Mouse (Mus musculus): ENCODE measurements at regions not wholly inside any gene's neighbourhood (a gene's known extent, or its start where the extent isn't known, plus 50 kb on each side); places are given as distances from the start of the nearest gene placed in this dataset.
A peak's percentile ranks its signal among the peaks of the same experiment; 100 is the strongest.
"Not testable (repeated sequence)": the region's sequence is repeated elsewhere in the genome, so short reads cannot be mapped to it uniquely, and the experiment has no call there.

DNA sequence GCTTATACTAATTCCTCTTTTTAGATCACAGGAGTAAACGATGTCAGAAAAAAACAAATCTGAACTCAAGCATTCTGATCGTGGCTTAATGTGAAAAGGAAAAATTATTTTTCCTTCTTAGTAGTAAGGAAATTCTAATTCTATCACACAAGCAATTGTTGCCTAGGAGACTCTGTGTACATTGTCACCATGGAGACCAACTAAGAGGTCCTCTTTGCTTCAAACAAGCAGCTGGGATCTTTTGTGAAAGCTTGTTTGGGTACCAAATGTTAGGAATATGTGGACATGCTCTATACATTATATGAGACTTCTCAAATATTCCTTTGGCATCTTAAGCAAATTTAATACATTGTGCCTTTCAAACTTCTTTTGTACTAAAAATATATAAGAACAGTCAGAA, 345.9 kb upstream of the Atp10a start:
- ATAC-seq (replicated peaks; ENCODE audit: poor library complexity): no peak

DNA sequence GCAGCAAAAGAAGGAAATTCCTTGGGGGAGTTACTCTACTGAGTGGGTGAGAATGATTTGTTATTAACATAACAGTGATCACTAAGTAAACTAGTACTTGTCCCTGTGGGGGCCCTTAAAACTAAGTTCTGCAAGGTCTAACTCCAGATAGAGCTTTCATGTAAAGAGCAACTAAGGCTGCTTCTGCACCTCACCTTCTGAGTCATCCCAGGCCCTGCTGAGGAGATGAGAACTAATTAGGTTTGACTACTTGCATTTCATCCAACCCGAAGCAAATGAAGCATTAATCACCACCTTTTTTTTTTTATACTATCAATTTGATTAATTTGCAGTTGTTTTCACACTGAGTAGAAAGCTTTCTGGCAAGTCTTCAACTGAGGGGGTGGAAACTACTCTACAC, 333.6 kb upstream of the Atp10a start:
- no peak for ATAC-seq (replicated peaks; ENCODE audit: poor library complexity)

DNA sequence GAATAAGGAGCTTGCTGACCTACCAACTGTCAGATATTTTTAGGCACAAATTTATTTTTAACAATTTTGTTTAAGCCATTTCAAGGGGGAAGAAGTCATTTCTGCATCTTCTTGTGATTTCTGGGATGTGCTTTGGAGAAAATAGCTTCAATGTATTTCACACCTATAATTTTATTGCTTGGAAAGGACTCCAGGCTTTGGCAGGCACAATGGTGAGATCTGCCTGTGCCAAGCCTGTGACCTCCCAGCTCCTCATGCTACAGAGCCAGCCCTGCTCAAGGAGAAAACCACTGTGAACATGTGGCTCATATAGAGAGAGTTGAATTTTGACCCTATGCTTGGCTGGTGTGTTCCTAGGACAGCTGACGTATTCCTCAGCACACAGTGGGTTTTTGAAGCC, 288.6 kb upstream of the Atp10a start:
- ATAC-seq (replicated peaks; ENCODE audit: poor library complexity): no peak

DNA sequence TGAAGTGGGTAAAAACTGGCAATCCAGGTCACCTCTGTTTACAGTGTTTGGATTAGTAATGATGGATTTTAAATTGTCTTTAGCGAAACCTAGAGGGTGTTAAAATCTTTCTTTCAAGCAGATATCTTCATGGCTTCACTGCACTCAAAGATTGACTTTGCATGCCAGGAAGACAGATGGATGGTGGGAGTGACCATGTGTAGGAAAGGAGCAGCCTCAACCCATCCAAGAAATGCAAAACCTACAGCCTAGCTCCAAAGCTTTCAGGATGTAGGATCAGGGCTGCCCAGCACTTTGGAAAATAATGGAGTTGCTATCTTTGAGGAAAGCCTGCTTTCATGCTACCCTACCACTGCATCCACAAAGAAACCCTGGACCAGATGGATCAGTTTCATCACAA, 272.6 kb upstream of the Atp10a start:
- no peak for ATAC-seq (replicated peaks; ENCODE audit: poor library complexity)

DNA sequence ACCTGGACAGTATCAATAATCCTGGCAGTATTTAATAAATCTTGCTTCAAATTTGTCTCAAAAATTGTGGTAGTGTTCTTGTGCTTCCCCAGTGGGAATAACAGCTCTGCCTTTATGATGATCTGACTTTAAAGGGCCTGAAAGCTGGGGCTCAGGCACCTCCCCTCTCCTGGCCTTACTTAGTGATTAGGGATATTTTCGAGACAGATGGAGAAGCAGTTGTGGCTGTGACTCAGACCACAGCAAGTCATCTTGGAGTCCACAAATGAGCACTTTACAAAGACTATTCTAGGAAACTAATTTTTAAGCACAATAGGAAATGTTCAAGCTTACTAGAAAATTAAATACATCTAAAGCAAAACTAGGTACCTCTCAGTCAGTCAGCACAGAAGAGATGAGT, 267.6 kb upstream of the Atp10a start:
- no peak for ATAC-seq (replicated peaks; ENCODE audit: poor library complexity)

DNA sequence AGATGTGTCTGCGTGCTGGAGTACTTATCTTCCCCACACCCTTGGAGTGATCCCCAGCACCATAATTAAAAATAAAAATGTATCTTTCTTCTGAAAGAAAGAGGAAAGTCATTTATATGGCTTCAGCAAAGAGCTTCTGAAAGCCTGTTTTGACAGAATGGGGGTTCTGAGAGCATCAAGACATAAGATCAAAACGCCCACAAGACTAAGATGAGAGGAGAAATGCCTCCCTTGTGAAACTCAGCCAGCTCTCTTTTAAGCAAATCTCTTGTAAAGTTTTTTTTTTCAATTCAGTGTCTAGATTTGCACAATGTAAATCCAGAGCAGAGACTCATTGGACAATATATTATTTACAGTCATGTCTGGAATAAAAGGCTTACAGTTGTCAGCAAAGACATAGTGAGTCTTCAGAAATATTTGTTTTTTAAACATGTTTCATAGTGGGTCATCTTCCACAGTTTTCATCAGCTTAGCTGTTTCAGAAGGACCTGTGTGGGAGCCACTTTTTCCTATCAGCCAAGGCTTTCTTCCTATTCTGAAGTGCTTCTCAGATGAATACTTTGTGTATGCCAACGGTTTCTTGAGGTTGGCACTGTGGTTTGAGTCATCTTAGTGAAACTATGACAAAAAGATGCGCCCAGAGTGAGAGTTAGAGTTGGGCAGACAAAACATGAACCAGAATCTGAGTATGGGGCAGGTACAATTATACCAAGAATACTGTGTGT, 263.4 kb upstream of the Atp10a start:
- no peak for ATAC-seq (replicated peaks; ENCODE audit: poor library complexity)

DNA sequence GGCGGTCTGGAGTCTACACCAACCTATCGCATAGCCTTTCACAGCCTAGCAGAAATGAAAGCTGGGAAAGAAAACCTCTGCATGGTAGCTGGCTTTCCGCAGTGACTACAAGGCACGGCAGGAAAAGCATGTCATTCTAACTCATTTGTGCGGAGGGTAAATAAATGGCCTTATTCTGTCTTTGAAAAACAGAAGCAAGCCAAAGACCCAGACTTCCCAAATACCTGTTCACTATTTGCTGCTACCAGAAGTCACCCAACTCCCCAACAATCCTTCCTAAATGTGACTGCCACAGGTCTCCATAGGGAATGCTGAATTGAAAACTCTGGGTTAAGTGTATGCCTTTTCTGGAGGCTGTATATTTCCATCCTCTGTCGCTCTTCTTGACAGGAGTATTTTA, 258.0 kb upstream of the Atp10a start:
- ATAC-seq (replicated peaks; ENCODE audit: poor library complexity): no peak

DNA sequence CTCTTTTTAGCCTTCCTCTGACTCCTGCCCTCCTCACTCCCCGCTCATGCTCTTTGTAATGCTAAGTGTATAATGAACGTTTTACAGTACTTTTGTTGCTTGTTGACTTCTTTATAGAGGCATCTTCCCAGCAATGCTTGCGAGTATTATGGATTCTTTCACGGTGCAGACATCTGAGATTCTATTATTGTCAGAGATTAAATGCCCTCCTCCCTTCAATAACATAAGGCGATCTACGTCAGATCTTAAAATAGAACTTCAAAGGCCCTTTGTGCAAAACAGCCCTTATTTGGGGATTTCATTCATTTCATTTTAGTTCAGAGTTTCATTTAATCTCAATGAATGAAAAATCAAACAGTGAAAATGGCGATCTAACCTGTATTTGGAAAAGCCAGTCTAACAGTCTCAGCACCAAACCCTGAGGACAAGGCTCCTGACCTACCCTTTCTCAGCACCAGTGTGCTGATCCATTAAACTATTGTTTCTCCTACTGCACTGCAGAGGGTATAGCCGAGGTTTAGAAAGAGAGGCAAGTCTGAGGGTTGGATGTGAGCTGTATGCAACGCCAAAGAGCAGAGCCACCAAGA, 257.3 kb upstream of the Atp10a start:
- peak; percentile 57 for ATAC-seq (replicated peaks; ENCODE audit: poor library complexity)

DNA sequence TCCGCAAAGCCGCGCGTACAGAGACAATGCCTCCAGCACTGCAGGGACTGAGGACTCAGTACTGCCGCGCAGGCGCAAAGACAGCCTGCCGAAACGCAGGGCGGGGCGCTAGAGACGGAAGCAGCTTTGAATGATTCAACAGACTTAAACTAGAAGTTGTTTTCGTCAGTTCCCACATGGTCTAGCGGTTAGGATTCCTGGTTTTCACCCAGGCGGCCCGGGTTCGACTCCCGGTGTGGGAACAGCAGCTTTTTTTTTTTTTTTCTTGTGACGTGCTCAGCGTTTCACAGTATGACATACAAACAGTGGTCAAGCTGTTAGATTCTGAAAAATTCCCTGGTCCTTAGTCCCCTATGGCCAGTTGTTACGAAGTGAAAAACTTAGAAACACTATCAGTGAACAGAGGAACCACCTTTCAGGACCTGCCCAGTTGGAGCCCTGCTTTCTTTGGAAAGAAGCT, 256.8 kb upstream of the Atp10a start:
- ATAC-seq (replicated peaks; ENCODE audit: poor library complexity): peak; percentile 85

DNA sequence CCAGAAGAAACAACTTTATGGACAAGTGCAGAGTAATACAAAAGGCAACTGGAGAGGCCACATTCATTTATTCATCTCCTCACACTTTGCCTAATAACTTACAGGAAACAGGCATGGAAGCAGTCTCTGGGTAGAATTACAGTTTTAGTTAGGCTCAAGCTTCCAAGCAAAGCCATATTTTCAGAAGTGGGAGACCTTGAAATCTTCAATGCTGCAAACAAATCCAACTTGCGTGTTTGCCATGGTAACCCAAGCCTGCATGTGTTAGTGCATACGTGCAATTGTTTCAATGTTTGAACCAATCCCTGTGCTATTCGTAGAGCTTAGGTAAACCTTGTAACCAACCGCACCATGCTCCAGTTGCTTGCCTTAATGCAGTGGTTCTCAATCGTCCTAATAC, 256.3 kb upstream of the Atp10a start:
- ATAC-seq (replicated peaks; ENCODE audit: poor library complexity): 0 out of 2 replicates have a peak, but pooled peaks have one; percentile 14

DNA sequence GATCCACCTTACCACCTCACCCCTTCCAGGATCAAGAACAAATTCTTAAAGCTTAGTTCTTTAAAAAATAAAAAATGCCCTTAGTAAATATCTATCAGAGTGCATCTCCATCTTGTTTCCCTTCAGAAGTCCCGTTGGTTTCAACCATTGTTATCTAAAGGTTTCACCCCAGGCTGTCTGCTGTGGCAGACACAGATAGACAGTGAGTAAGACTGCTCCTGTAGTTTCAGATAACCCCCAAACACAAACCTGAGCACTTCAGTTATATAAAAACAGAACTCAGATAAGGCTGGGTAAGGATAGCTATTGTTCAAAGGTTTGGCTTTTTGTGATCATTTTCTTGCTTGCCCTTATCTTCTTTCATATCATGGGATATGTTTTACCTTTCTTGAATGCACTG, 255.4 kb upstream of the Atp10a start:
- ATAC-seq (replicated peaks; ENCODE audit: poor library complexity): peak; percentile 18

DNA sequence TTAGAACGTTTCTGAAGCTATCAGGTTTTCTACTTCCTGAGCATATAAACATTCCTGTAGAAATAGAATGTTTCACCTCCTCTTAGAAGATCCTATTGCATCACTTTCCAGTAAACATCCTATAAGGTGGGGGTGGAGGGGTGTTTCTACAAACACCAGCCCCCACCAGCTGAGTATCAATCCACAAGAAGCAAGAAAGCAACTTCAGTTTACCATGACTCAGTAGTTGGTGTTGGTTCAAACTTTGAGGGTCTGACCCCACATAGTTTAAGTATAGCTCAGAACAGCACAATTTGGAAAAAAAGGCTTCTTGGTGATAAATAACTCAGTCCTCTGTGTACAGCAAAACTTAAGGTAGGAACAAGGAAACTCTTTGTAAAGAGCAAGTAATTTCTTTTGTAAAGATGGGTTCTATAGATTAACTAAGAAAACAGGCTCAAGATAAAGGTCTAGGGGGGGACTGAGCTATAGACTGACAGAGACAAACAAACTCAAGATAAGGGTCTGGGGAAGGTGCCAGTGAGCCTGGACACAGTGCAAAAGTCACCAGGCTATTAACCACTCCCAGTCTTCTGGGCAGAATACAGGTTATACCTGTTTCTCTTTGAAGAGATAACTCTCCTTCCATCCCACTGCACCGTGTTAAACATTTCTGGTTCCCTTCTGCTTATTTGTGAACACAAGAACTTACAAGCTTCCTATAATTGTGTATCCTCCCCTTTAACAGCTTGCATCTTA, 218.9 kb upstream of the Atp10a start:
- no peak for ATAC-seq (replicated peaks; ENCODE audit: poor library complexity)

DNA sequence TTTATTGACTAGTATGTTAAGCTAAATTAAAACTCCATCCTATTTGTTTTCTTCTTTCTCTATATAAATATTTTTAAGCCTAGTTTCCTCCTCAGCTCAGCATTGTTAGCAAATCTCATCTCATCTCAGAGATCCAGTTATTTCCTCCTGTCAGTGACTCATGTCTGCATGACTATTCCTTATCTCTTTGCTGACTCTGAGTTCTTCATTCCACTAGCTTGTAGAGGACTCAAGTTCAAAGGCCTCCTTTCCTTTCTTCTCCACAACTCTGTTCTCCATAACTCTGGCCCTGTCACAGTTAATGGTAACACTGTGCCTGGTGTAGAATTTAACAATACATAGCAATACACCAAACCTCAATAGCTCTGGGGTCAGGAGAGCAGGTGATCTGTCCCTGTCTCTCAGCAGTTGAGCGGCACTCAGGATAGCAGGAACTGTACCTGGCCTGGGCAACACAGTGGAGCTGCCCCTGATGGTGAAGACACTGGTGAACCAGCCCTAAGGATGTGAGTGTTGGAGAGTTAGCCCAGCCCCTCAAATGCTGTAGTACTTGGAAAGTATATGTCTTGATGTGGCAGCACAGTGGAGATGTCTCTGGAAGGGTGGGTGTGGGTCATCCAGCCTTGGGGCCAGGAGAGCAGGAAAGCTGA, 213.3 kb upstream of the Atp10a start:
- no peak for ATAC-seq (replicated peaks; ENCODE audit: poor library complexity)

DNA sequence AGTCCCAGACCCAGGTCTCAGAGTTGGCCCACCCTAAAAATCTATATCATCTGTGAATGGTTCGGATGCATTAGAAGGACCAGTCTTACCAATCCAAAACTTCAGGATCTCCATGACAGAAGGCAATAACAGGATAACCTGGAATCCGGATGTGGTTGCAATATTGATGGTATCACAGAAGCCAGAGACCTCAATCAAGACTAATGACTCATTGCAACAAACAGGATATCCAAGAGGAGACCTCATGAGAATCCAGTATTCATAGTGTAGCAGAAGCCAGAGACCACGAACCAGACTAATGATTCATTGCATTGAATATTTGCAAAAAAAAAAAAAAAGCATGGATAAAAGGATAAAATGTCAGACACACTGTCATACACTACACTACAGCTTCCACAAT, 212.7 kb upstream of the Atp10a start:
- no peak for ATAC-seq (replicated peaks; ENCODE audit: poor library complexity)

DNA sequence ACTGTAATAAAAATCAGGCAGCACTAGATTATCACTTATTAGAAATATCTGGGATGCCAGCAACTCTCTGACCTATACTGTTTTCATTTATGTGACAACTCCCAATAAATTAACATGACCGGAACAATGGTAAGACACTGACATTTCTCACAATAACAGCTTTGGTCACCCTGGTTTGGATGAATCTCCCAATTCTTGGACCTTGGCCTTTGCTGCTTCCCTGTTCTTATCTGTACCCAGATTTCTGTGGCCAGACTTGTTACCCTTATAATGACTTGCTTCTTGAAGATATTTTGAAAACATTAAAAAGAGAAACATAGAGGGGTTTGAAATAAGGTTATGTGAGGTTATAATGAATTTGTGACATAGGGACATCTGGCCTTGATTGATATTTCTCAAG, 210.2 kb upstream of the Atp10a start:
- ATAC-seq (replicated peaks; ENCODE audit: poor library complexity): no peak

DNA sequence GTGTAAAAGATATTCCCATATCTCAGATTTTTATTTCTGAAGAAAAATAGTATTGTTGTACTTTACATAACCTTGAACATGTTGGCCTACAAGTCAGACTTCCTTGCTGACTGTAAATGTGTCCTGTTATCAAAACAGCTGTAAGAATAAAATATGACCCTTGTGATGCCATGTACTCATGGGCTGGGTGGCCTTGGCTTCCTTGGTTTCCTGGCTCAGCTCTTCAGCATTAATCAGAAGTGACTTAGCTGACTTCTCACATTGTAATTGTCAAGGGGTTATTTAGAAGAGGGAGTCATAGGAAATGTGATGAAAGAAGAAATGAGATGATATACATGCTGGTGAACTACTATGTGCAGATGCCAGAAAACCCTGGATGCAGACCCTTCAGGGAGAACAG, 209.7 kb upstream of the Atp10a start:
- no peak for ATAC-seq (replicated peaks; ENCODE audit: poor library complexity)

DNA sequence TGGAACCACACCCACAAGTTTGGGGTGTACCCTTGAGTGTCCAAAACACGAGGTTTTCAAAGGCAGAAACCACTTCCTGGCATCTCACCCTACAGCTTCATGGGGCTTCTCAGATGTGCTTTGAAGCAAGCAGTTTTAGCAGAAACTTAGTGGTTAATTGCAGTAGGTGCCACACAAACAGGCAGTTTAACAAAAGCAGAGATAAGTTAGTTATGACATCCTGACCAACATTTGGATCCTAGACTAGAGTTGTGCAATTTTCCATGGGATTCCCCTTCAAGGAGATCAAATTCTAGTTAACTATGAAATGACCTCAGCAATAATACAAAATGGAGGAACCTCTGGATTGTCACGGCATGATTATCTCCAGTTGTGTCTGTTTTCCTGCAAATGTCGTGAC, 207.2 kb upstream of the Atp10a start:
- peak; percentile 17; the same call in 1 of the 2 replicates for ATAC-seq (replicated peaks; ENCODE audit: poor library complexity)

DNA sequence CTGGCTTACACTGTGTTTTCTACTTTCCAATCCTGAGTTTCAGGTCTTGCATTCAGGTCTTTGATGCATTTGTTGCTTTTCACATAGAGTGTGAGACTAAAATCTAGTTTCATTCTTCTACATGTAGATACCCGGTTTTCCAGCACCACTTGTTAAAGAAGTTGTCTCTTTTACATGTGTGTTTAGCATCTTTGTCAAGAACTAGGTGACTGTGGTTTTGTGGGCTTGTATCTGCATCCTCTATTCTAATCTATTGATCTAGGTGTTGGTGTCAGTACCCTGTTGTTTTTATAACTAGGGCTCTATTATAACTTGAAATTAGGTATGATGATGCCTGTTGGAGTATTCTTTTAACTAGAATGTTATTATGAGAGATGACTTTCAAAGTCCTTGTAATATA, 204.0 kb upstream of the Atp10a start:
- ATAC-seq (replicated peaks; ENCODE audit: poor library complexity): no peak

DNA sequence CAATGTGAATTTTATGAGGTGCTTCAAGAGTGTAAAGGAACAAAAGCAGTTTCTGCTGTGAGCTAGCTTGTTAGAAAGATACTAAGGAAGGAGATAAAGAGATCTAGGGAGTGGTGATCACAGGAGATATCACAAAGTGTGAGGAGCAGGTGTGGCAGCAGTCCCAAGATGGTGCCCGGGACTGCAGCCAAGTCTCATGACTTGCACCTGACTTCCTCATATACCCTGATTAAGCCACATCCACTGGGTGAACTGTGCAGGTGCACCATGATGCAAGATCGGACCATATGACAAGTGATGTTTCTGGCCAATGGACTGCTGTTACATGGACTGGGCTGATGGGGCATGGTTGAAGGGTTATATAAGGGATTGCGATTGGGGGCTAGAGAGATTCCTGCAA, 197.8 kb upstream of the Atp10a start:
- ATAC-seq (replicated peaks; ENCODE audit: poor library complexity): not testable (repeated sequence)

DNA sequence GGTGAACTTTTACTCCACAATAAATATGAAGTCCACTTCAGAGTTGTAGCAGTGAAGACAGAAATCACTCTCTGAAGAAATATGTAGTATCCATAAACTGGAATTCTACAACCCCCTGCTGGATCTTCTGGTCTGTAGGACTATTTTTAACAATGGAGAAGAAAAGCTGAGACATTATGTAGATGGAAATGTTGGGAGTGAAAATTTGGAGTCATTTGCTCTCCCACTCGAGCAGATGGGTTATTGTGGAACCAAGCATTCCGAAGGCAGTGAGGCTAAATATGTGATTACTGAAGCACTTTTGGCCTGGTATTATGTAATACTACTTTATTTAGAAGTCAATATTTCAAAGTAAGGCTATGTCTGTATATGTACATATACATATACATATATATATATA, 195.0 kb upstream of the Atp10a start:
- ATAC-seq (replicated peaks; ENCODE audit: poor library complexity): no peak

DNA sequence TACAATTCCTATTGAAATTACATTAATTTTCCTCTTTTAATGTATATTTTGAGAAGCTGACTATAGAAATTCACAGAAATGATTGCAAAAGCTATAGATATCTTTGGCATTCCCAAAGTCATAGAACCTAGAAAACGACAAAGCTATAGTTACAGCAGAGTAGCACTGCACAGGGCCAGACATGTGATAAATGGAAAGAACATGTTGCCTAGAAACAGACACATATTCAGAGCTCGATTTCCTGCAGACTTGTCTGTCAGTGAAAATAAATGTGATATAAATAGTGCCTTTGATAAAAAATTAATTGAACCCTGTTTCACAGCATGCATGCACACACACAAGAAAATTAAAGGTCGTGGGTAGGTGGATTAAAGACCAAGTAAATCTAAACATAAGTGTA, 182.8 kb upstream of the Atp10a start:
- ATAC-seq (replicated peaks; ENCODE audit: poor library complexity): no peak

DNA sequence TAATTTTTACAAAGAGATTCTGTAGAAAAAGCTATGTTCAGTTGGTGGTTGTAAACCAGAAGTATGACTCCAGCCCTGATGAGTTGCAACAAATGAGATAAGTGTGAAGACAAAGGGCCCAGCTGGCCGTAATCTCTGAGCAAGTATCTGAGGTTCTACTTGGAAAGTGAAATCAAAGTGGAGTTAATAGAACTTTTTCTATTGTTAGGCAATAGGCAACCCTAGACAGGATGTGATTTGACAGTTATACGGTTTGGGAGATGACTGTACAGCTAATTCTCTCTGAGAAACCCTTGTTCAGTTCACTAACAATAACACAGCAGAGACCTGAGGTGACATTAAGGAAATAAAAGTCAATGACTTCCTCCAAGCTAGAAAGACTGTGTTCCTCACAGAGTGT, 180.8 kb upstream of the Atp10a start:
- ATAC-seq (replicated peaks; ENCODE audit: poor library complexity): peak; percentile 55

Data from megakaryocyte progenitor cell, adult 5-6 weeks (primary cell).